Mouse (Mus musculus): Measurements from ENCODE around the gene Cutal. TPM values are rescaled to one million over a fixed set of nuclear protein-coding genes. Genes with fewer than 3 reads are reported as not detected.

Gene Cutal
- polyA plus RNA-seq, 1 experiment from 2014 or later = 11.6 TPM

DNA sequence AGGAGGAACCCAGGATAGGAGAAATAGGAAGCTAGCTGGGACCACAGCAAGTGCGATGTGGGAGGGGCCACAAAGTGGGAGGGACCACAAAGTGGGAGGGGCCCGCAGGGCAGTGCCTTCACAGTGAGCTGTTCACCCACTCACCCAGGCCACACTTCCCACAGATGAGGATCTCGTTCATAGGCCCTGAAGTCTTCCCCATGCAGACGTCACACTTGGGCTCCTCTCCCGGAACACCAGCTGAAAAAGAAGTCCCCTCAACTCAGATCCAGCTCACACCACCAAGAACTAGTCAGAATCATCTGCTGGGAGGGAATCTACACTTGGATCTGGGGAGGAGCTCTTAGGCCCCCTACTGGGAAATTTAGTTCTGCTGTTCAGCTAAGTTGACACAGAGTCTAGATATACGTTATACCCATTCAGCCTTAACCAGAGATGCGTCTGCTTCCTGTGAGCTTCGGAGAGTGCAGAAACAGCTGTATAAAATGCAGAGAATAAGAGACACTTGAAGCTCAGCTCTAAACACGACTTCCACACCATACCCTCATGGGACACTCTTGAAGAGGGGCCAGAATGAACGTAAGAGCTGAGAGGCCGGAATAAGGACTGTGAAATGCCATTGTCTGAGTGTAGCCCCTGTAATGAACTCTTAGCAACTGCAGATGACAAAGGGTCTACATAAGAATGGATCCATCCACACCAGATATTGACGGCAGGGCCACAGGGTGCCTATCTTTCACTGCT is 32.8 kb downstream of the Cutal start:
- Histone ChIP-seq H3K9ac (ENCODE audit: low read depth, low read length) (no peak overlapping the region), H3K4me2 (ENCODE audit: low read depth, low read length) (no peak overlapping the region), H3K4me3 (ENCODE audit: low read depth, low read length) (no peak overlapping the region), H3K36me3 (ENCODE audit: control insufficient read depth, insufficient read depth) (no peaks in the 10 kb centered on the region), H3K27ac (ENCODE audit: low read length) (peak overlapping the region; percentile 27; the same call in 1 of the 2 replicates), H3K9me3 (replicated peaks; ENCODE audit: control insufficient read depth, low read length) (no peaks in the 10 kb centered on the region), H3K27me3 (ENCODE audit: control insufficient read depth, insufficient read depth, low read depth, low read length) (no peaks in the 10 kb centered on the region), H3K4me1 (ENCODE audit: control insufficient read depth, low read depth, low read length) (peaks cover 33% of the 10 kb centered on the region)
- 40% methylated on average over 12 of the region's 12 CpGs for WGBS (ENCODE audit: insufficient replicate concordance)
- no peak for ATAC-seq (ENCODE audit: low read depth)

DNA sequence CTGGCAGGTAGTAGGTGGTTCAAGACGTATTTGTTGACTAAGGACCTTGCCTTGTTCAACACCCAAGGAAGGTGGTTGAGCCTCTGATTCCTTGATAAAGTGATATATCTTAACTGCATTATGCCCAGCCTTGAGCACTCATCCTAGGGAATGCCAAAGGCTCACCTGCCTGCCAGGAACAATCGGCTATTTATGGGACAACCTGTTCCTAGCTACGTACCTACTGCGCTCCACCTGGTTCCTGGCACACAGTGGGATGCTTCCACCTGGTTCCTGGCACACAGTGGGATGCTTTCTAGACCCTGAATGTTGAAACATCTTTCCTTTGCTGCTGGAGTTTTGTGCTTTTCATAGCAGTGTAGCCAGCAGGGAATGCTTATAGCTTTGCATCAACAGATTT is 35.5 kb downstream of the Cutal start:
- ATAC-seq (ENCODE audit: low read depth) = no peak
- Histone ChIP-seq H3K9me3 (replicated peaks; ENCODE audit: control insufficient read depth, low read length) (no peaks in the 10 kb centered on the region), H3K36me3 (ENCODE audit: control insufficient read depth, insufficient read depth) (no peaks in the 10 kb centered on the region), H3K9ac (ENCODE audit: low read depth, low read length) (no peak overlapping the region), H3K4me2 (ENCODE audit: low read depth, low read length) (no peak overlapping the region), H3K27ac (ENCODE audit: low read length) (no peak overlapping the region), H3K27me3 (ENCODE audit: control insufficient read depth, insufficient read depth, low read depth, low read length) (peaks cover 17% of the 10 kb centered on the region), H3K4me1 (ENCODE audit: control insufficient read depth, low read depth, low read length) (peaks cover 32% of the 10 kb centered on the region), H3K4me3 (ENCODE audit: low read depth, low read length) (no peak overlapping the region)
- 79% methylated on average over 4 of the region's 4 CpGs for WGBS (ENCODE audit: insufficient replicate concordance)

DNA sequence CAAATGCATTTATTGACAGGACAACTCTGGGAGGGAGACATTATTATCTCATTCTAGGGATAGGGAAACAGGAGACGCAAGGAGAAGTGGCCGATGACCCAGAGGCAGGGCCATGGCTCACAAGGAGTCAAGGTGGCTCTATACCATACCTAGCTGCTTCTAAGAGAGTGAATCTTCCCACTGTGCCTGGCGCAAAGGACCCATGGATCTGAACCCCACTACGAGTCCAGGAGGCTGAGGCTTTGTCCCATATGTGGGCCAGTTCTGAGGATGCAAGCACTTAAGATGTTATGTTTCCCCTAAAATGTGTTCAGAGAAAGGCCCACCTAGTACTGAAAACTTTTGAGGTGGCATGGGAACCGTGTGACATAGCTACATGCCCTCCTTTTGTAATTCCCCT is 37.7 kb downstream of the Cutal start:
- Histone ChIP-seq H3K9ac (ENCODE audit: low read depth, low read length) (no peak overlapping the region), H3K9me3 (replicated peaks; ENCODE audit: control insufficient read depth, low read length) (no peaks in the 10 kb centered on the region), H3K4me1 (ENCODE audit: control insufficient read depth, low read depth, low read length) (peaks cover 19% of the 10 kb centered on the region), H3K27ac (ENCODE audit: low read length) (no peak overlapping the region), H3K4me3 (ENCODE audit: low read depth, low read length) (no peak overlapping the region), H3K27me3 (ENCODE audit: control insufficient read depth, insufficient read depth, low read depth, low read length) (peaks cover 17% of the 10 kb centered on the region), H3K36me3 (ENCODE audit: control insufficient read depth, insufficient read depth) (no peaks in the 10 kb centered on the region), H3K4me2 (ENCODE audit: low read depth, low read length) (no peak overlapping the region)
- no peak for ATAC-seq (ENCODE audit: low read depth)
- WGBS (ENCODE audit: insufficient replicate concordance) = 82% methylated on average over 5 of the region's 5 CpGs

DNA sequence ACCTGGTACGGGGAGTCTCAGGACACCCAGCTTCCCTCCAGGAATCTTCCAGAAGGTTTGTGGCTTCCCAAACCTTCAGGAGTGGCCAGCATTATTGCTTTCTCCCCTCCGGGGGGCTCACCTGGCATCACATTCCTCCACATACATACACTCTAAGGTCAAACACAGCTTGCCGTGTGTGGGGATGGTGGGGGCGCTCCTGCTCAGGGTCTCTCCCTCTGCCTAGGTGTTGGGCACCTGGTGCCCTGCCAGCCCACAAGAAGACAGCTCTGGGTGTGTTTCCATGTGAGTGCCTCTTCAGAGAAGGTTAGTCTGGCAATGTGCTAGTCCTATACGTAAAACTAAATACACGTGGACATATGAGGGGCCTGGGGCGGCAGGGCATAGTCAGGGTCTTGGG is 38.4 kb downstream of the Cutal start:
- WGBS (ENCODE audit: insufficient replicate concordance) = 61% methylated on average over 7 of the region's 7 CpGs
- peaks cover 17% of the 10 kb centered on the region for H3K27me3 ChIP-seq (ENCODE audit: control insufficient read depth, insufficient read depth, low read depth, low read length)
- no peak for ATAC-seq (ENCODE audit: low read depth)
- H3K4me3 ChIP-seq (ENCODE audit: low read depth, low read length) = peak overlapping the region; percentile 73
- no peaks in the 10 kb centered on the region for H3K36me3 ChIP-seq (ENCODE audit: control insufficient read depth, insufficient read depth)
- H3K27ac ChIP-seq (ENCODE audit: low read length) = no peak overlapping the region
- peaks cover 14% of the 10 kb centered on the region for H3K4me1 ChIP-seq (ENCODE audit: control insufficient read depth, low read depth, low read length)
- H3K9ac ChIP-seq (ENCODE audit: low read depth, low read length) = no peak overlapping the region; the same call in 1 of the 2 replicates
- H3K4me2 ChIP-seq (ENCODE audit: low read depth, low read length) = peak overlapping the region; percentile 89
- H3K9me3 ChIP-seq (replicated peaks; ENCODE audit: control insufficient read depth, low read length) = no peaks in the 10 kb centered on the region

DNA sequence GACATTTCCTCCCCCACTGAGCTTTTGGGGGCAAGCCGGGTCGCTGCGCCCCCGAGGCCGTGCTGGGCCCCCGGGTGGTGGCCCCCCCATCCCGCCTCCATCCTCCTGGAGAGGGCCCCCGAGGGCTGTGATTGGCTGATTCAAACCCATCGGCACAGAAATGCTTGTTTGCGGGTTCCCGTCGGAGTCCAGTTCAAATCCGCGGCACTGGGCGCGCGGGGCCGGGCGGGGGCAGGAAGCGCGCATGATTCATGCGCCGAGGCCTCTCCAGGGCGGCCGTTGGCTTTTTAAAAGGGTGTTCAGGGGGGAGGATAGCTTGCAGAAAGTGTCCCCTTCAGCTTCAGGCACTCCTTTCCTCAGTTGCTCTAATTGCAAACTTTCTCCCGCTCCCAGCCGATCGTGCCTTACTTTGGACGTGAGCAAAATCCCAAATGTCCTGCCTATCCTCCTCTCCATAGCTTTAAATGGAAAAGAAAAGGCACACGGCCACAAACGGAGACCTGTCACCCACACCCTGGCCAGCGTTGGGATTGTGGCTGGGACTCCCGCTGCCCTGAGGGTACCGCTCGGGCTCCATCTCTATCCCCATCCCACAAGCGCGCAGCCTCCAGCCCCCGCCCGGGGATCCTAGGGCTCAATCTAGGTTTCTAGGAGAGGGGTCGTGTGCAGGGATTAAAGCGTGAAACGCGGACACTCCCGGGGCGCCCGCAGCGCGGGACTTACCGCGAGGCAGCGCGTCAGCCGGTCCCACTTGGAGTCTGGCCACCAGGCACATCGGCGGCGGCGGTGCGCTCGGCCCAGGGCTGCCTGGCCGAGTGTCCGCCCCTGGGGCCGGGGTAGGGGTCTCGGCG is 39.2 kb downstream of the Cutal start, which contains the start of gene Phf19:
Phf19 (minus strand) TSS at position 809 of the 851 bp plus-strand sequence.
- Histone ChIP-seq H3K36me3 (ENCODE audit: control insufficient read depth, insufficient read depth) (no peaks in the 10 kb centered on the region), H3K27ac (ENCODE audit: low read length) (no peak within 1 kb of the TSS), H3K4me1 (ENCODE audit: control insufficient read depth, low read depth, low read length) (peaks cover 14% of the 10 kb centered on the region), H3K9ac (ENCODE audit: low read depth, low read length) (peak within 1 kb of the TSS; percentile 70), H3K9me3 (replicated peaks; ENCODE audit: control insufficient read depth, low read length) (no peaks in the 10 kb centered on the region), H3K4me3 (ENCODE audit: low read depth, low read length) (peak within 1 kb of the TSS; percentile 73), H3K27me3 (ENCODE audit: control insufficient read depth, insufficient read depth, low read depth, low read length) (peaks cover 17% of the 10 kb centered on the region), H3K4me2 (ENCODE audit: low read depth, low read length) (peak within 1 kb of the TSS; percentile 89)
- under 1% methylated on average over 57 of the region's 64 CpGs for WGBS (ENCODE audit: insufficient replicate concordance)
- peak; percentile 47 for ATAC-seq (ENCODE audit: low read depth)

DNA sequence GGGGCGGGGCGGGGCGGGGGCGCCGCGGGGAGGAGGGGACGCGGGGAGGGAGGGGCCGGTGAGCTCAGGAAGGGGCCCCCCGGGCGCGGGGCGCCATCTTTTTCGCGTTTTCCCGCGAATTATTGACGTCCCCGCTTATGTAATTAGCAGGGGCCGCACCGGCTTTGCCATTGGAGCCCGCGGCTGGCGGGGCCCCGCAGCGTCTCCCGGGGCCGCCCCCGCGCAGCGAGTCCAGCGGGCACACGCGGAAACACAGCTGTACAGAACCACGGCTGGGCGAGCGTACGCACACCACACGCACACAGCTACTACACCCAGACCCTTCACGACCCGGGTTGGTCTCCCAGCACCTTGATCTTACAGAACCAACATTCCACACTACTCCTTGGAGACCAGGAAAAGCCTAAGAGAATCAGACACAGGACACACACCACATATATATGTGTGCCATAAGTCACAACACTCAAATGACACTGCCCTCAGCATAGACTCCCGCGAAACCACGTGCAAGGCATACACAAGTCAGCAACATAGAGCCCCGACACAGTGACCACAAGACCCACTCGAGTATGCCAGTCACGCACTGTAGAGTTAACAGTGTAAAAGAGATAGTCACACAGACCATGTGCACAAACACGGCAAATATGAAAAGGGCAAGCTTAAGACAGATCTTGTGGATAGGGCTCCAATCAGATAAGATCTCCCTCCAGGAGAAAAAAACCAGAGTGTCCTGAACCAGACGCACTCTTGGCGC is 40.0 kb downstream of the Cutal start:
- under 1% methylated on average over 42 of the region's 50 CpGs for WGBS (ENCODE audit: insufficient replicate concordance)
- Histone ChIP-seq H3K9me3 (replicated peaks; ENCODE audit: control insufficient read depth, low read length) (no peaks in the 10 kb centered on the region), H3K27ac (ENCODE audit: low read length) (no peak overlapping the region), H3K36me3 (ENCODE audit: control insufficient read depth, insufficient read depth) (no peaks in the 10 kb centered on the region), H3K4me1 (ENCODE audit: control insufficient read depth, low read depth, low read length) (peaks cover 14% of the 10 kb centered on the region), H3K4me2 (ENCODE audit: low read depth, low read length) (peak overlapping the region; percentile 89), H3K27me3 (ENCODE audit: control insufficient read depth, insufficient read depth, low read depth, low read length) (peaks cover 17% of the 10 kb centered on the region), H3K9ac (ENCODE audit: low read depth, low read length) (peak overlapping the region; percentile 70), H3K4me3 (ENCODE audit: low read depth, low read length) (peak overlapping the region; percentile 73)
- peak; percentile 70 for ATAC-seq (ENCODE audit: low read depth)

DNA sequence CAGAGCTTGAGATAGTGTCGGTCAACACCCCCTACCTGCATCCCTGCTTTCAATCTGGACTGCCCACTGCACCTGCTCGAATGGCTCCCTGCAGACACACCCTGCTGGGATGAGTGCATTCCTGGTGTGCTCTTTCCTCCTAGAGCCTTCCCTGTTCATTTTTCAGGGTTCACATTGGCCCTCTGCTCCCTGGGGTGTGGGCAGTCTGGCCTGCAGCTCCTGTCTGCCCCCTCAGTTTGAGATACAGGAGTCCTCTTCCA is 40.6 kb downstream of the Cutal start:
- no peaks in the 10 kb centered on the region for H3K9me3 ChIP-seq (replicated peaks; ENCODE audit: control insufficient read depth, low read length)
- H3K27ac ChIP-seq (ENCODE audit: low read length) = no peak overlapping the region
- no peak overlapping the region for H3K9ac ChIP-seq (ENCODE audit: low read depth, low read length)
- H3K4me3 ChIP-seq (ENCODE audit: low read depth, low read length) = no peak overlapping the region; the same call in 1 of the 2 replicates
- peaks cover 17% of the 10 kb centered on the region for H3K27me3 ChIP-seq (ENCODE audit: control insufficient read depth, insufficient read depth, low read depth, low read length)
- H3K36me3 ChIP-seq (ENCODE audit: control insufficient read depth, insufficient read depth) = no peaks in the 10 kb centered on the region
- no peak for ATAC-seq (ENCODE audit: low read depth)
- peaks cover 14% of the 10 kb centered on the region for H3K4me1 ChIP-seq (ENCODE audit: control insufficient read depth, low read depth, low read length)
- 13% methylated on average over 2 of the region's 2 CpGs for WGBS (ENCODE audit: insufficient replicate concordance)
- peak overlapping the region; percentile 89 for H3K4me2 ChIP-seq (ENCODE audit: low read depth, low read length)

DNA sequence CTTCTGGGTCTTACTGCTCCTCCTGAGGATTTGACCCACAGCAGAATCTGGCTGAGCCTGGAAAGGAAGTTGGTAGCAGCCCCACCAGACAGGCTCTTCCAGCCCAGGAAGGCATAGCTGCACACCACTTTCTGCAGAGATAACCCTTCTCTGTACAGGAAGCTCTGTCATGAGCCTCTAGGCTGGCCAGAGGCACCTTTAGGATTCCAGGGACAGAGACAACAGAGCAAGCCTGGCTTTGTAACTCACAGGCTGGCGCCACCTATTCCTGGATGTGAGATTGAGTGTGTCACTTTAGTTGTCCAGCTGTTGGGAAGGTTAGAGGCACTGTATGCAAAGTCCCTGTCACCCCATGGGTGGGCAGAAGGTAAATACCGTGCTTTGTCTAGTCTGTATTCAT is 40.9 kb downstream of the Cutal start:
- H3K4me2 ChIP-seq (ENCODE audit: low read depth, low read length) = no peak overlapping the region
- H3K4me1 ChIP-seq (ENCODE audit: control insufficient read depth, low read depth, low read length) = peaks cover 14% of the 10 kb centered on the region
- H3K4me3 ChIP-seq (ENCODE audit: low read depth, low read length) = no peak overlapping the region
- H3K27ac ChIP-seq (ENCODE audit: low read length) = no peak overlapping the region
- ATAC-seq (ENCODE audit: low read depth) = no peak
- H3K9me3 ChIP-seq (replicated peaks; ENCODE audit: control insufficient read depth, low read length) = no peaks in the 10 kb centered on the region
- WGBS (ENCODE audit: insufficient replicate concordance) = 55% methylated on average over 2 of the region's 2 CpGs
- H3K36me3 ChIP-seq (ENCODE audit: control insufficient read depth, insufficient read depth) = no peaks in the 10 kb centered on the region
- no peak overlapping the region for H3K9ac ChIP-seq (ENCODE audit: low read depth, low read length)
- H3K27me3 ChIP-seq (ENCODE audit: control insufficient read depth, insufficient read depth, low read depth, low read length) = peaks cover 17% of the 10 kb centered on the region
